Mouse (Mus musculus) regulatory T cell (primary cell): ENCODE data around the gene Serpina6.
"Not testable (repeated sequence)": the region's sequence is repeated elsewhere in the genome, so short reads cannot be mapped to it uniquely, and the experiment has no call there.

ENCODE experiments used
- in situ Hi-C: fragments of 300-600 bp; cut with MboI, MseI; formaldehyde crosslinking; loops from one replicate; pipeline ENCODE4 v1.15.1; 2025; ENCODE audit warnings: high pct_unique_total_duplicates

Serpina6 gene

GRCm38 (mm10) chr12:103656848-103657626 lies at the start of gene Serpina6:
Serpina6 (minus strand) TSS chr12:103657212.
- in situ Hi-C loops, result no loop called here

DNA sequence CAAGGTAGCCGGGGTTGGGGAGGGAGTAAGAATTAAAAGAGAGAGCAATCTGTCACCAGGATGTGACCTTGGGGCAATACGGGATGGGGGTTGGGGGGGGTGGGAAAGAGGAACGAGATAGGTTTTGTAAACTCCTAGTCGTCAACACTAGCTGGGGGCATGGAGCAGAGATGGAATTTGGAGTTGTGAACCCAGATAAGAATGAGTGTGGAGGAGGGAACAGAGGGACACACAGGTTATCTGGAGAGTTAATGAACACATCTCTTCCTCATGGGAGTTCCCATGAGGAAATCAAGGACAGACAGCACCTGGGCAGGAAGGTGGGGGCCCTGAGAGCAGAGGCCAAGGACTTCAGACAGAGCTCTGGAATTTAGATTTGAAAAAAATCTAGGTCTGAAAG lies 49.1 kb upstream of the Serpina6 start:
- in situ Hi-C loops, result no loop called here

DNA sequence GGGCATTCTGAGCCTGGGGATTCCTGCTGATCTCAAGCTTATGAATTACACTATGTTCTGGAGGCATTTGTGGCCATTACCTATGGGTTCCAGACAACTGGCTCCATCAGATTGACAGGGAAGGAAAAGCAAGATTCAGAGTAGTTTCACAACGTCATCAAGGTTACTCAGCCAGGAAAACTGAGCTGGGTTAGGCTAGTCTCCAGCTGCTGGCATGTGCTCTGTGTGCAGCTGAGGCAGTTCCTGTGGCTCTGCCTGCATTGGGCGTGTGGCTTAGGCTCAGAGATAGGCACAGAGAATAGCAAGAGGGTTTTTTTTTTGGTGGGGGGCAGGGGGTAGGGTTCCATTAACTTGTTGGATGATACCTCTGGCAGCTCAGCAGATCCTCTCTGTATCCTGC lies 48.5 kb upstream of the Serpina6 start:
- in situ Hi-C loops, result no loop called here

DNA sequence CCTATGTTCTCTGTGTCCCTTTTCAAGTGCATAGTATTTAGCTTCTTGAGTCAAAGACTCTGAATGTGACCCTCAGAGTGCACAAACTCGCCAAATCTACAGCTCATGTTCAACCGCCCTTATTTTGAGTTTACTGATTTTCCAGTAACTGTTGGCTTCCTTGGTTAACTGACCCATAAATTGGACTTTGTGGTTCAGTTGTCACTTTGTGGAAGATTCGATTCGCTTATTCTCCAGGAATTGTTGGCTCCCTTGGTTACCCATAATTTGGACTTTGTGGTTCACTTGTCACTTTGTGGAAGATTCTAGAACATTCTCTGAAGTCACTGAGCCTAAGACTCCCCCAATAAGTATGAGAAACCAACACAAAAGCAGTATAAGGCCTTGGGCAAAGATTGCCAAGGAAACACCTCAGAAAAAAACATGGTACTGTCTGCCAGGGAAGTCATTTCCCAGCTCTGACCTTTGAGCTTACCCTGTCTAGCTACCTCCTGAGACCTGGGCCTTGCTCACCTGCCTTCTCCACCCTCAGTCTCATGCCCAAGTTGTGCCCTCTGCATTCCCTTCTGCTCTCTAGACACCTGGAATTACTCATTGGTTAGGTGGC lies 43.2 kb upstream of the Serpina6 start:
- in situ Hi-C loops, result no loop called here

DNA sequence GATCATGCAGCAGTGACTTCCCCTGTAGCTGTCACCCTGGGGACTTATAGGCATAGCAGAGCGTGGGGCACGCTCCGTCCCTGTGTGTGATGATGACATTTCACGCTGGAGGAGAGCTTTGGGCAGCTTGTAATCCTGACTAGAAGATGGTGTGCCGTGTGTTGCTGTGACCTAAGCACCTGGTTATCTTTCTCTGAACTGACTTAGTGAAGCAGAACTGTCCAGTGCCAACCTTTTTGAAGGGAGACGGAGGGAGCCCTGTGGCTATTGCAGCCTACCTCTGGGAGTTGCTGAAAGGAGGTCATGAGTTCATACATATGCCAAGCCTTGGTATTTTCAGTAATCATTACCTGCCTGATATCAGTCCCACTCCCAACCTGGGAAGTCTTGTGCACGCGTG lies 38.4 kb upstream of the Serpina6 start, which contains the start of gene Serpina1f:
Serpina1f (minus strand) TSS at position 101 of the 400 bp plus-strand sequence.
- in situ Hi-C loops, result no loop called here

GRCm38 (mm10) chr12:103688221-103688814 lies 31.3 kb upstream of the Serpina6 start:
- in situ Hi-C loops, result no loop called here

- in situ Hi-C loops, result no loop called here
Observed at GRCm38 (mm10) chr12:103687021-103687420, 30.0 kb upstream of the Serpina6 start.

DNA sequence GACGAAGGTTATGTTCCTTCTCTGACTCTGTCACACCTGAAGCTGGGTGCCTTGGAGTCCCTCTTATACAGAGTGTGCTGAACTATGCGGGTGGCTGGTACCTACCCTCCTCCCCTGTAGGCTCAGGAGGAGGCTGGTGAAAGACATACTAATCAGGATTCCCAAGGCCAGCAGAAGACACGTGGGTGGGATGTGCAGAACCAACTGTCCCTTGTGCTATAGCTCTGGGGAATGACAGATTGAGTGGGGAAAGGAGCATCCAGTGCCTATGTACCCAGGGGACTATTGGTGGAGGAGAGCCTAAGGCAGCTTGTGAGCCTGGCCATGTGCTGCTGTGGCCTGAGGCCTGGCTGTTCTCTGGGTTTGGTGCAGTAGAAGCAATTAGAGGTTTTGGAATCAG lies 29.0 kb upstream of the Serpina6 start:
- in situ Hi-C loops, result no loop called here

- in situ Hi-C loops, result no loop called here
Observed at GRCm38 (mm10) chr12:103685386-103685785, 28.4 kb upstream of the Serpina6 start.

- in situ Hi-C loops, result no loop called here
Observed at GRCm38 (mm10) chr12:103683775-103684174, 26.8 kb upstream of the Serpina6 start.

GRCm38 (mm10) chr12:103681739-103682138 lies 24.7 kb upstream of the Serpina6 start:
- in situ Hi-C loops, result no loop called here

- in situ Hi-C loops, result no loop called here
Observed at GRCm38 (mm10) chr12:103681169-103681568, 24.2 kb upstream of the Serpina6 start.

- in situ Hi-C loops, result not testable (repeated sequence)
Observed at GRCm38 (mm10) chr12:103679853-103680252, 22.8 kb upstream of the Serpina6 start.

DNA sequence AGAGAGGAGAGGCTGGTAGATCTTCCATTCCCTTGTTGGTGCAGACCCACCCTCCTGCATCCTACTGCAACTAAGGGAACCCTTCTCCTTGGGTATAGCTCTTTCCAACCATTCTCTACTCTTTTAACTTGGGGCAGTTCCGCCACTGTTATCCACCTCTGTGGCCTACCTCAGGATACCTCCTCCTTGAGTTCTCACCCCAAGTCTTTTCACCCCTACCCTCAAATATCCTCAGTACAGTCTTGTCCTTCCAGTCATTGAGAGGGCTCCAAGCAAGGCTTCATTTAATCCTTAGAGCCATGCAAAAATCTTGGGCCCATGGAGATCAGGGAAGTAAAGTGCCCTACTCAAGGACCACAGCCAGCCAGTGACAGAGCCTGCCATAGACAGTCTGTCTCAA lies 19.0 kb upstream of the Serpina6 start, which contains the start of gene Serpina16:
Serpina16 (minus strand) TSS at position 101 of the 400 bp plus-strand sequence.
- in situ Hi-C loops, result no loop called here

GRCm38 (mm10) chr12:103673179-103673578 lies 16.2 kb upstream of the Serpina6 start:
- in situ Hi-C loops, result loop anchor here (5.0 kb wide), 1 partner anchor 254 kb away; no protein-coding TSS in a partner anchor

DNA sequence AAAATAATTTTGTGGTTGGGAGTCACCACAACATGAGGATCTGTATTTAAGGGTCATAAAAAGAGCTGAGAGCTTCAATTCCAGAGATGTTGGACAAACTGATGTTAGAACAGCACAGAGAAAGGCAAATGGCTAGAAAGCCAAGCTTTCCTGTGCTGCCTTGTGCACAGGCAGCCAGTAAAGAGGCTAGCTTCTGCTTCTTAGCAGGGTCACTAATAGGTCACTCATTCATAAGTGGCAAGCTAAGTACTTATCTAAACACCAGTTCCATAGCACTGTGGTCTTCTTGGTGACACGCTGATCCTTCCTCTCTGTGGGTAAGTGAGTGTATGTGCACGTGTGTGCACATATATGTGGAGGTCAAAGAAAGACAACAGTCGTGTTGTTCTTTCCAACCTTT lies 14.5 kb upstream of the Serpina6 start:
- in situ Hi-C loops, result loop anchor here (5.0 kb wide), 1 partner anchor 256 kb away; no protein-coding TSS in a partner anchor

DNA sequence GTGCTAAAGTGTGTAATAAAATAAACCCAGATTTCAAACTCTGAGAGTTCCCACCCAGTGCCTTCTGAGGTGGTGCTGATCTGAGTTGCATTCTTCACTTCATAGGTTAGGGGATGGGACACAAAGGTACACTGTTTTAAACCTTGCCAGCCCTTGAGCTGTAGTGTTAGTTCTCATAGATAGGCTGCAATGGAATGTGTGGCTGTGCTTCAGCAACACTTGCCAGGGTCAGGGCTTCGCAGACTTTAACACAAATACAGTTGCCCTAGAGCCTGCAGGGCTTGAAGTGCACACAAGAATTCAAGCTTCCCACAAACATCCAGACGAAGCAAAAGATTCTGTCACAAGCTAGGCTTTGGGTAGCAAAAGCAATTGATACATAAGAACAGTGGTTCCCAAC lies 14.0 kb upstream of the Serpina6 start:
- in situ Hi-C loops, result loop anchor here (5.0 kb wide), 1 partner anchor 256 kb away; no protein-coding TSS in a partner anchor

- in situ Hi-C loops, result loop anchor here (5.0 kb wide), 1 partner anchor 257 kb away; no protein-coding TSS in a partner anchor
Observed at GRCm38 (mm10) chr12:103670344-103670743, 13.3 kb upstream of the Serpina6 start.

- in situ Hi-C loops, result no loop called here
Observed at GRCm38 (mm10) chr12:103665286-103665685, 8.3 kb upstream of the Serpina6 start.

GRCm38 (mm10) chr12:103662053-103662452 lies 5.0 kb upstream of the Serpina6 start:
- in situ Hi-C loops, result not testable (repeated sequence)

DNA sequence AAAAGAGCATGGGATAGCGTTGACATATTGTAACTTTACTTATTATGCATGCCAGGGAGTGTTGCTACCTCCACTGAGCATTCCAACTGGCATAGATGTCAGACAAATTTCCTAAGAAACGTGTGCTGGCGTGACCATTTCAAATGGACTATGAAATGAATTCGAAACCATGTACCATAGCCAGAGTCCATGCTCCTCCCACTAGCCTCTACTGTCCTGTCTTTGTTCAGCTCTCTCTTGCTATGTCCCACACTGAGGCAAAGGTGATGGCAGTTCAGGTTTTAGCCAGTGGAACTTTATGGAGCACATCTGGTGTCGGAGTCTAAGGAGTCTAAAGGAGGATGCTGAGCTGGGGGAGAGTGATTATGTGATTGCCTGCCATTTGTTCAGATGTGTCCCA lies 3.1 kb upstream of the Serpina6 start:
- in situ Hi-C loops, result no loop called here

GRCm38 (mm10) chr12:103659171-103659570 lies 2.2 kb upstream of the Serpina6 start:
- in situ Hi-C loops, result no loop called here
